In genomic region chr12:101026025-101026424, GRCm38 (mm10) we compare ENCODE assay signal across 10 mouse cellular contexts. TPM values are rescaled to one million over a fixed set of nuclear protein-coding genes. Genes with fewer than 3 reads are reported as not detected.
A peak's percentile ranks its signal among the peaks of the same experiment; 100 is the strongest.
DNase-seq lines count a peak whose midpoint lies in the region; ATAC-seq and TF ChIP-seq lines count a peak whose summit lies in the region.
"Had no signal": no experiment of that assay in that cellular context is flagged by ENCODE, and none has a peak within 500 bp of the region (broad histone marks: within the 10 kb centered on the region; RNA-seq: fewer than 3 reads in every experiment).

No protein-coding gene starts in this region.

- no peaks in the 10 kb centered on the region for H3K9me3 ChIP-seq in forebrain, embryonic 13.5 days (replicated peaks)
- no peaks in the 10 kb centered on the region for H3K9me3 ChIP-seq in liver, embryonic 12.5 days (replicated peaks)
- H3K9me3 ChIP-seq: G1E; limb, embryonic 12.5 days had no signal

- no peak for TF ChIP-seq CTCF in layer of hippocampus, adult 2 months (conservative IDR thresholded peaks at IDR 0.05)
- no peak for TF ChIP-seq CTCF in small intestine, adult 2 months (IDR thresholded peaks at IDR 0.05; ENCODE audit: extremely low read depth, insufficient read length, insufficient replicate concordance, low read depth, low read length)

- peaks cover 21% of the 10 kb centered on the region for H3K36me3 ChIP-seq in forebrain, embryonic 13.5 days (ENCODE audit: poor library complexity, severe bottlenecking)
- H3K36me3 ChIP-seq in liver, embryonic 12.5 days: peaks cover 33% of the 10 kb centered on the region
- peaks cover 9% of the 10 kb centered on the region for H3K36me3 ChIP-seq in small intestine, adult 2 months (ENCODE audit: control insufficient read depth, insufficient read depth, low read length)
- H3K36me3 ChIP-seq: limb, embryonic 12.5 days had no signal

- no peaks in the 10 kb centered on the region for H3K27me3 ChIP-seq in forebrain, embryonic 13.5 days
- no peaks in the 10 kb centered on the region for H3K27me3 ChIP-seq in liver, embryonic 12.5 days (replicated peaks)
- no peaks in the 10 kb centered on the region for H3K27me3 ChIP-seq in small intestine, adult 2 months (ENCODE audit: control insufficient read depth, insufficient read depth, low read length)

- DNase-seq in layer of hippocampus, adult 2 months (ENCODE audit: low spot score in 2 of 2): no peak
- DNase-seq in layer of hippocampus, adult 8-10 months (ENCODE audit: low spot score in 2 of 2): no peak
- no peak for DNase-seq in retina, postnatal 1 day
- DNase-seq in thymus, adult 18-20 months: no peak
- no peak for DNase-seq in kidney, adult 11 months

- WGBS in forebrain, embryonic 13.5 days: 79% methylated on average over 4 of the region's 4 CpGs
- 17% methylated on average over 4 of the region's 4 CpGs for WGBS in liver, embryonic 12.5 days (ENCODE audit: insufficient replicate concordance)
- WGBS in small intestine, adult 2 months: 29% methylated on average over 4 of the region's 4 CpGs

- TF ChIP-seq POLR2A in small intestine, adult 2 months (IDR thresholded peaks at IDR 0.05; ENCODE audit: low read depth, low read length): no peak

- H3K9ac ChIP-seq in forebrain, embryonic 13.5 days: 0 out of 2 replicates have a peak overlapping the region, but pooled peaks have one; percentile 17
- H3K9ac ChIP-seq in liver, embryonic 12.5 days: peak overlapping the region; percentile 98
- H3K9ac ChIP-seq: limb, embryonic 12.5 days had no signal

- H3K27ac ChIP-seq in layer of hippocampus, adult 2 months: peak overlapping the region; percentile 61; the same call in 1 of the 2 replicates
- H3K27ac ChIP-seq in forebrain, embryonic 13.5 days: no peak overlapping the region
- H3K27ac ChIP-seq in liver, embryonic 12.5 days: peak overlapping the region; percentile 95
- H3K27ac ChIP-seq in small intestine, adult 2 months (ENCODE audit: insufficient read depth, low read depth, low read length): peak overlapping the region; percentile 75
- H3K27ac ChIP-seq: limb, embryonic 12.5 days had no signal

- H3K4me1 ChIP-seq in forebrain, embryonic 13.5 days: peaks cover 59% of the 10 kb centered on the region
- H3K4me1 ChIP-seq in liver, embryonic 12.5 days: peaks cover 60% of the 10 kb centered on the region
- peaks cover 23% of the 10 kb centered on the region for H3K4me1 ChIP-seq in small intestine, adult 2 months (ENCODE audit: control insufficient read depth, insufficient read depth, insufficient read length, low read length)

- H3K4me2 ChIP-seq in forebrain, embryonic 13.5 days: peak overlapping the region; percentile 68
- peak overlapping the region; percentile 98 for H3K4me2 ChIP-seq in liver, embryonic 12.5 days

- H3K4me3 ChIP-seq in layer of hippocampus, adult 2 months: peak overlapping the region; percentile 69; the same call in 1 of the 2 replicates
- H3K4me3 ChIP-seq in forebrain, embryonic 13.5 days: peak overlapping the region; percentile 83
- H3K4me3 ChIP-seq in liver, embryonic 12.5 days: peak overlapping the region; percentile 88
- no peak overlapping the region for H3K4me3 ChIP-seq in small intestine, adult 2 months (ENCODE audit: low read depth, low read length)

- ATAC-seq in forebrain, embryonic 13.5 days: no peak
- ATAC-seq in liver, embryonic 12.5 days: no peak

RNA-seq across cellular contexts. Expression of gene Ccdc88c, which starts 2.8 kb away (rescaled TPM):
- 10 to 100 TPM; 24.3 to 33.7 TPM for total RNA-seq in layer of hippocampus, adult 2 months (2021)
- total RNA-seq in layer of hippocampus, adult 8-10 months (2022): 10 to 100 TPM; 30.2 to 38.8 (median 34.7) TPM
- polyA plus RNA-seq in forebrain, embryonic 13.5 days (2015; fragmentation: Nextera tagmentation; extraction: Ambion mirVana): 20.7 and 21.4 TPM in 2 replicates
- 8.4 and 9.6 TPM in 2 replicates for polyA plus RNA-seq in liver, embryonic 12.5 days (2016; fragmentation: Nextera tagmentation; extraction: Ambion mirVana)
- 10.2 and 11.7 TPM in 2 replicates for polyA plus RNA-seq in small intestine, adult 2 months (2012; rRNA removed)

RNA-seq across cellular contexts. Expression of gene Ppp4r3a, which starts 57.5 kb away (rescaled TPM):
- total RNA-seq in layer of hippocampus, adult 2 months (2021): 10 to 100 TPM; 38.4 to 44.7 TPM
- total RNA-seq in layer of hippocampus, adult 8-10 months (2022): 10 to 100 TPM; 38.9 to 49.2 (median 46.2) TPM
- polyA plus RNA-seq in forebrain, embryonic 13.5 days (2015; fragmentation: Nextera tagmentation; extraction: Ambion mirVana): 36.9 and 40.0 TPM in 2 replicates
- 50.1 TPM in 2 replicates for polyA plus RNA-seq in liver, embryonic 12.5 days (2016; fragmentation: Nextera tagmentation; extraction: Ambion mirVana)
- polyA plus RNA-seq in small intestine, adult 2 months (2012; rRNA removed): 4.7 and 9.2 TPM in 2 replicates
